Mouse (Mus musculus): ENCODE measurements around the gene Ppt2.

DNA sequence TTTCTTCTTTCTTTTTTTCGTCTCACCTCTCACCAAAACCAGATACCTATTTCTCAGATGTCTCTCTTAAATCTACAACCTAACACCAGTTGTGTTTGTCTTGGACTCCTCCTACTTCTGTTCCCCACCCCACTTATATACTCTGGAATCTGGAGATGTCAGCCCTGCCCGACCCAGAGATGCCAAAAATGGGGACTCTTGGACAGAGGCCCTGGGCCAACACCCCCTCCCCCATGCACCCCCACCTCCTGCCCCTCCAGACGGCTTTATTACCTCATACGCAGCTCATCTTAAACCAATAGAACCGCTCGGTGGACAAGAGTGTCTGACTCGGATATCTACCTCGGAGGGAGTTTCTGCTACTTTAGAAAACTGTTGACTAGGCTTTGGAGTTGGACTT is 32.2 kb downstream of the Ppt2 start:
- TF ChIP-seq POLR2A (IDR thresholded peaks at IDR 0.05; ENCODE audit: low read depth, low read length), result no peak
- TF ChIP-seq CTCF (IDR thresholded peaks at IDR 0.05; ENCODE audit: extremely low read depth, insufficient read length, insufficient replicate concordance, low read depth, low read length), result no peak
